Mouse (Mus musculus): ENCODE results near the gene Syne1.

GRCm38 (mm10) chr10:5179891-5180290 lies 371.4 kb downstream of the Syne1 start:
- no peak for TF ChIP-seq CTCF (IDR thresholded peaks at IDR 0.05; ENCODE audit: low read depth)
- TF ChIP-seq EP300 (IDR thresholded peaks at IDR 0.05; ENCODE audit: low read depth) = no peak

Measured in heart, postnatal 0 days (tissue).